Mouse (Mus musculus) lung, embryonic 15.5 days (tissue): Measurements from ENCODE around the gene Mcm3. TPM values are rescaled to one million over a fixed set of nuclear protein-coding genes. Genes with fewer than 3 reads are reported as not detected.

Experiments used
- ATAC-seq: fragments of 200-750 bp; cut with Nextera tagmentation; 2 replicates; pipeline ENCODE4 v1.8.0; 2017; ENCODE audit warnings: moderate number of reproducible peaks, borderline replicate concordance; ENCODE audit not compliant: low FRiP score, low TSS enrichment; ENCODE audit errors: extremely low read depth
- H3K27ac ChIP-seq: fragments of 300-500 bp; sonication (generic); 2 replicates; pipeline ENCODE4 v1.5.1; 2015; ENCODE audit warnings: moderate library complexity, mild to moderate bottlenecking, inconsistent platforms
- H3K27me3 ChIP-seq: fragments of 300-500 bp; sonication (generic); 2 replicates; pipeline ENCODE4 v1.6.1; 2015; ENCODE audit warnings: inconsistent platforms
- H3K36me3 ChIP-seq: fragments of 300-500 bp; sonication (generic); 2 replicates; pipeline ENCODE4 v1.6.1; 2015; ENCODE audit warnings: inconsistent platforms
- H3K4me1 ChIP-seq: fragments of 300-500 bp; sonication (generic); 2 replicates; pipeline ENCODE4 v1.6.1; 2015; ENCODE audit warnings: inconsistent platforms
- H3K4me2 ChIP-seq: fragments of 300-500 bp; sonication (generic); 2 replicates; pipeline ENCODE4 v1.6.1; 2015; ENCODE audit warnings: inconsistent platforms, mild to moderate bottlenecking, moderate library complexity
- H3K4me3 ChIP-seq: fragments of 300-500 bp; sonication (generic); 2 replicates; pipeline ENCODE4 v1.5.1; 2015; ENCODE audit warnings: mild to moderate bottlenecking, inconsistent platforms
- H3K9ac ChIP-seq: fragments of 300-500 bp; sonication (generic); 2 replicates; pipeline ENCODE4 v1.6.1; 2015; ENCODE audit warnings: inconsistent platforms
- H3K9me3 ChIP-seq: fragments of 300-500 bp; sonication (generic); 2 replicates; pipeline ENCODE4 v1.6.1; 2016; ENCODE audit warnings: inconsistent platforms
- WGBS: fragments of 180-500 bp; shearing (Covaris S2); methylation state at CpG from one replicate; pipeline ENCODE4 v1.1.7; 2015; 5-methylcytosine and 5-hydroxymethylcytosine counted together
- polyA plus RNA-seq: library from polyadenylated mRNA; unstranded; fragments of >200 nt; fragmentation: Nextera tagmentation; extraction: Ambion mirVana; gene quantifications from 2 replicates; pipeline ENCODE4 v1.2.1, GENCODE M21; 2015

Mcm3 gene
- polyA plus RNA-seq, 1 experiment from 2014 or later = 174 TPM

- H3K36me3 ChIP-seq = no peaks in the 10 kb centered on the region
- no peak overlapping the region for H3K4me3 ChIP-seq
- WGBS = 61% methylated on average over 5 of the region's 5 CpGs
- H3K27me3 ChIP-seq = no peaks in the 10 kb centered on the region
- no peaks in the 10 kb centered on the region for H3K9me3 ChIP-seq
- H3K4me2 ChIP-seq = no peak overlapping the region
- no peak overlapping the region for H3K9ac ChIP-seq
- no peaks in the 10 kb centered on the region for H3K4me1 ChIP-seq
- no peak for ATAC-seq
- no peak overlapping the region for H3K27ac ChIP-seq
Observed at GRCm38 (mm10) chr1:20832473-20833140, 12.5 kb upstream of the Mcm3 start.

GRCm38 (mm10) chr1:20830546-20830945, 10.4 kb upstream of the Mcm3 start:
- Histone ChIP-seq H3K27me3 (no peaks in the 10 kb centered on the region), H3K36me3 (no peaks in the 10 kb centered on the region), H3K27ac (no peak overlapping the region), H3K4me2 (no peak overlapping the region), H3K9me3 (no peaks in the 10 kb centered on the region), H3K4me3 (no peak overlapping the region), H3K9ac (no peak overlapping the region), H3K4me1 (no peaks in the 10 kb centered on the region)
- ATAC-seq = no peak
- WGBS = 67% methylated on average over 1 of the region's 1 CpGs

DNA sequence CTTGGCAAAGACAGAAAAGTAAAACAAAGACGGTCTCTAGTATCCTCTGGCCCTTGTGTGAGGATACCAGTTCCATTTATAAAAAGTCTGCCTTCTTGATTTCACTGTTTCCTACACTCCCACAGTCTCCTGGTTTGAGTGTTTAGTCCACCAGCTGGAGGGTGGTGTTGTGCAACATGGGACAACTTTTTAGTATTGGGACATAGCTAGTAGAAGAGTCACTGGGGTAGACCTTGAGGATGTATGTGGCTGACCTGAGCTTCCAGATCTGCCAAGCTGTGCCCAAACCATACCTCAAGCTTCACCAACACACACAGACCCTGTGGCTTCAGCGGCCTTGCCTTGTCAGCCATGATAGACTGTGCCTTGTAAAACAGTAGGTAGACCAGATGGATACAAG, 7.9 kb upstream of the Mcm3 start:
- Histone ChIP-seq H3K4me1 (no peaks in the 10 kb centered on the region), H3K27me3 (no peaks in the 10 kb centered on the region), H3K27ac (no peak overlapping the region), H3K9me3 (no peaks in the 10 kb centered on the region), H3K4me3 (no peak overlapping the region), H3K9ac (no peak overlapping the region), H3K36me3 (no peaks in the 10 kb centered on the region), H3K4me2 (no peak overlapping the region)
- no peak for ATAC-seq
- WGBS = 77% methylated on average over 2 of the region's 2 CpGs

GRCm38 (mm10) chr1:20825036-20825435, 4.9 kb upstream of the Mcm3 start:
- Histone ChIP-seq H3K4me2 (no peak overlapping the region), H3K27ac (no peak overlapping the region), H3K4me1 (no peaks in the 10 kb centered on the region), H3K4me3 (no peak overlapping the region), H3K36me3 (no peaks in the 10 kb centered on the region), H3K9me3 (no peaks in the 10 kb centered on the region), H3K9ac (no peak overlapping the region), H3K27me3 (no peaks in the 10 kb centered on the region)
- ATAC-seq = no peak

DNA sequence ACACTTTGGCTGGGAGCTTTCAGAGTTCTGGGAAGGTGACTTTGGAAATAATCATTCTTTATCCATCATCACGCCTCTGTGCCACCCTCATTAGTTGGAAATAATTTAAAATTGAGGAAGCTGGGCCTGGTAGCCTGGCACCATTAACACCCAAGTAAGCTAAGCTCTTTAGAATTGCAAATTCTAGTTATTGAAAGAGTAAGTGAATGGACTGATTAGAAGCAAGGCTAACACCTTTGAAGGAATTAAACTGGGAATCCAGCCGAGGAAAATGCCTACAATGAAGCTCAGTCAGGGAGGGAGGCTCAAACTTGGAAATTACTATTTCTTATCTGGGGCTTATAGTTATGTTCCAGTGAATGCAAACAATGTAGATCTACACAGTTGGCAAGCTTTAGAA, 3.8 kb upstream of the Mcm3 start:
- Histone ChIP-seq H3K9ac (no peak overlapping the region), H3K9me3 (no peaks in the 10 kb centered on the region), H3K4me3 (no peak overlapping the region), H3K27ac (no peak overlapping the region), H3K4me1 (no peaks in the 10 kb centered on the region), H3K36me3 (no peaks in the 10 kb centered on the region), H3K4me2 (no peak overlapping the region), H3K27me3 (no peaks in the 10 kb centered on the region)
- 68% methylated on average over 2 of the region's 2 CpGs for WGBS
- no peak for ATAC-seq

GRCm38 (mm10) chr1:20823471-20823870, 3.4 kb upstream of the Mcm3 start:
- H3K9ac ChIP-seq = no peak overlapping the region
- H3K4me2 ChIP-seq = no peak overlapping the region
- no peaks in the 10 kb centered on the region for H3K36me3 ChIP-seq
- H3K9me3 ChIP-seq = no peaks in the 10 kb centered on the region
- no peak for ATAC-seq
- H3K27ac ChIP-seq = no peak overlapping the region
- no peaks in the 10 kb centered on the region for H3K27me3 ChIP-seq
- 65% methylated on average over 4 of the region's 4 CpGs for WGBS
- no peak overlapping the region for H3K4me3 ChIP-seq
- H3K4me1 ChIP-seq = peaks cover 3% of the 10 kb centered on the region

DNA sequence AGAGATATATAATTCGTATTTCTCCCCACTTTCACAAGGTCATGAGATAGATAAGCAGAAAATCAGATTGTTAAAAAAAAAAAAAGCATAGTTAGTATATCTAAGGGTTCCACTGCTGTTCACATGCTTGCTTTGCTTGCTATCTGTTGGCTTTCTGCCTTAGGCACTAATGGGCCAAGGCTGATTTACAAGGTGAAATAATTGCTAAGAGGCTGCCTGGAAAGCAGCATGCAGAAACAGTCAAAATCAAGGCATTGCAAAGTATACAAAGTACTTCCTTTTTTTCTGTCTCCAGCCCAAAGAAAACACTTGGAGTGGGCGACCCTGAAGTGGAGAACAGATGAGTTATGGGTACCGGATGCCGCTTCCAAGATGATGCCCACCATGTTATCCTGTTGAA, 847 bp upstream of the Mcm3 start:
- 76% methylated on average over 4 of the region's 4 CpGs for WGBS

DNA sequence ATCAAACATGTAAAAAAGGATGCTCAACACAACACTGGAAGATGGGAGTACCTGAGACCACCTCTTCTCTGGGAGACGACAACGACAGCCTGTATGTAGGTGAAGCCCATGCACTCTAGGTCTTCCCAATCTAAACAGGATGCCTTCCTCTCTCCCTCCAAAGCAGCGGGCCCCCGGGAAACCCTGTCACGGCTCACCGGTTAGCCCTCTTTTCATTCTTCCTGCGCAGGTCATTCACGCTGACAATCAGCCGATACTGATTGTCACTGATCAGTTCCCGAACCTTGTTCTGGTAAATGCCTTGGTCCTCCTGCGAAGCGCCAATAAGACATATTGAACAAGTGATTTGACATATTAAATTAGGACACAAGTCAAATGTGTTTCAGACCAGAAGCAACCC, 2.5 kb downstream of the Mcm3 start:
- no peaks in the 10 kb centered on the region for H3K9me3 ChIP-seq
- H3K4me3 ChIP-seq = no peak overlapping the region
- no peak for ATAC-seq
- 0 out of 2 replicates have a peak overlapping the region, but pooled peaks have one; percentile 15 for H3K27ac ChIP-seq
- H3K4me1 ChIP-seq = peaks cover 10% of the 10 kb centered on the region
- H3K36me3 ChIP-seq = peaks cover 50% of the 10 kb centered on the region
- peak overlapping the region; percentile 70; the same call in 1 of the 2 replicates for H3K4me2 ChIP-seq
- H3K27me3 ChIP-seq = no peaks in the 10 kb centered on the region
- no peak overlapping the region for H3K9ac ChIP-seq
- 88% methylated on average over 12 of the region's 12 CpGs for WGBS

More for the DNA sequence above, 847 bp upstream of the Mcm3 start:
- Histone ChIP-seq H3K27ac (no peak overlapping the region), H3K4me2 (no peak overlapping the region), H3K36me3 (peaks cover 16% of the 10 kb centered on the region), H3K4me3 (no peak overlapping the region), H3K9me3 (no peaks in the 10 kb centered on the region), H3K27me3 (no peaks in the 10 kb centered on the region), H3K4me1 (peaks cover 10% of the 10 kb centered on the region), H3K9ac (no peak overlapping the region)
- ATAC-seq = no peak

DNA sequence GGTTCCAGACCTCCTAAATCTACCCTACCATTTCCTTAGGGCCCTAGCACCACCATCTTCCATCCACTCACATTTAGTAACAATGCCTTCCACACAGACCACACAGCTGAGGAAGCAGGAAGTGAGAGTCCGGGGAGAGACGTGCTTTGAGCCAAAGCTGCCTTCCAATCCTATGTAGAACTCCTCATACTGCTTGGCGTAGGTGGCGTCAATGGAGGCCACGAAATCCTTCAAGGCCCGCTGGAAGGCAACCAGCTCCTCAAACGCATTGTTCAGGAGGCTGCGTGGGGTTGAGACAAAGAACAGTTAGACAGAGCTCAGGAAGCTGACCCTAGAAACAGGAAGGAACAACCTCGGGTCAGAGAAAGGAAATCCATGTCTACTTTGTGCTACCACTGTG, 2.9 kb downstream of the Mcm3 start:
- Histone ChIP-seq H3K27me3 (no peaks in the 10 kb centered on the region), H3K4me2 (no peak overlapping the region), H3K36me3 (peaks cover 54% of the 10 kb centered on the region), H3K4me1 (peaks cover 10% of the 10 kb centered on the region), H3K9ac (no peak overlapping the region), H3K27ac (0 out of 2 replicates have a peak overlapping the region, but pooled peaks have one; percentile 15), H3K9me3 (no peaks in the 10 kb centered on the region), H3K4me3 (no peak overlapping the region)
- ATAC-seq = no peak
- 75% methylated on average over 9 of the region's 9 CpGs for WGBS

GRCm38 (mm10) chr1:20814521-20814920, 5.6 kb downstream of the Mcm3 start:
- Histone ChIP-seq H3K4me3 (no peak overlapping the region), H3K4me2 (no peak overlapping the region), H3K9me3 (no peaks in the 10 kb centered on the region), H3K36me3 (peaks cover 80% of the 10 kb centered on the region), H3K4me1 (peaks cover 10% of the 10 kb centered on the region), H3K27ac (no peak overlapping the region), H3K27me3 (no peaks in the 10 kb centered on the region), H3K9ac (no peak overlapping the region)
- 88% methylated on average over 8 of the region's 8 CpGs for WGBS
- no peak for ATAC-seq

GRCm38 (mm10) chr1:20804526-20804925, 15.6 kb downstream of the Mcm3 start:
- Histone ChIP-seq H3K36me3 (peaks cover 88% of the 10 kb centered on the region), H3K9ac (no peak overlapping the region), H3K27me3 (no peaks in the 10 kb centered on the region), H3K4me1 (no peaks in the 10 kb centered on the region), H3K9me3 (no peaks in the 10 kb centered on the region), H3K27ac (no peak overlapping the region), H3K4me3 (no peak overlapping the region), H3K4me2 (no peak overlapping the region)
- WGBS = 90% methylated on average over 10 of the region's 10 CpGs
- no peak for ATAC-seq

GRCm38 (mm10) chr1:20801682-20802390, 18.3 kb downstream of the Mcm3 start:
- peaks cover 64% of the 10 kb centered on the region for H3K36me3 ChIP-seq
- ATAC-seq = no peak
- no peak overlapping the region for H3K4me3 ChIP-seq
- H3K9ac ChIP-seq = no peak overlapping the region
- WGBS = 78% methylated on average over 8 of the region's 8 CpGs
- no peaks in the 10 kb centered on the region for H3K4me1 ChIP-seq
- H3K9me3 ChIP-seq = no peaks in the 10 kb centered on the region
- H3K27ac ChIP-seq = no peak overlapping the region
- H3K27me3 ChIP-seq = no peaks in the 10 kb centered on the region
- H3K4me2 ChIP-seq = no peak overlapping the region
